Mouse (Mus musculus): ENCODE measurements around the gene Enpp6. TPM values are rescaled to one million over a fixed set of nuclear protein-coding genes. Genes with fewer than 3 reads are reported as not detected.

Gene Enpp6
- 10 to 100 TPM in 1 of 4 experiments, 1 to 10 TPM in 3; 5.7 to 10.9 (median 6.6) TPM for total RNA-seq (2022)

GRCm38 (mm10) chr8:46986386-46987140, at the start of gene Enpp6:
TSS of gene Enpp6 (plus strand) at chr8:46986887.
- DNase-seq (ENCODE audit: low spot score in 2 of 2) = no peak

GRCm38 (mm10) chr8:46938218-46938617, 48.5 kb upstream of the Enpp6 start:
- no peak for DNase-seq (ENCODE audit: low spot score in 2 of 2)

- DNase-seq (ENCODE audit: low spot score in 2 of 2) = no peak
Observed at GRCm38 (mm10) chr8:46941295-46941694, 45.4 kb upstream of the Enpp6 start.

GRCm38 (mm10) chr8:46941731-46942650, 44.7 kb upstream of the Enpp6 start:
- no peak for DNase-seq (ENCODE audit: low spot score in 2 of 2)

GRCm38 (mm10) chr8:46942651-46943024, 44.0 kb upstream of the Enpp6 start:
- no peak for DNase-seq (ENCODE audit: low spot score in 2 of 2)

GRCm38 (mm10) chr8:46943337-46943736, 43.4 kb upstream of the Enpp6 start:
- no peak for DNase-seq (ENCODE audit: low spot score in 2 of 2)

GRCm38 (mm10) chr8:46946181-46946580, 40.5 kb upstream of the Enpp6 start:
- DNase-seq (ENCODE audit: low spot score in 2 of 2) = no peak

- no peak for DNase-seq (ENCODE audit: low spot score in 2 of 2)
Observed at GRCm38 (mm10) chr8:46948091-46948757, 38.5 kb upstream of the Enpp6 start.

- DNase-seq (ENCODE audit: low spot score in 2 of 2) = peak; percentile 25 to 78
Observed at GRCm38 (mm10) chr8:46953472-46953871, 33.2 kb upstream of the Enpp6 start.

- no peak for DNase-seq (ENCODE audit: low spot score in 2 of 2)
Observed at GRCm38 (mm10) chr8:46962630-46963427, 23.9 kb upstream of the Enpp6 start.

GRCm38 (mm10) chr8:46963619-46964145, 23.0 kb upstream of the Enpp6 start:
- no peak for DNase-seq (ENCODE audit: low spot score in 2 of 2)

GRCm38 (mm10) chr8:46965812-46966211, 20.9 kb upstream of the Enpp6 start:
- no peak for DNase-seq (ENCODE audit: low spot score in 2 of 2)

- DNase-seq (ENCODE audit: low spot score in 2 of 2) = no peak
Observed at GRCm38 (mm10) chr8:46968721-46969120, 18.0 kb upstream of the Enpp6 start.

- DNase-seq (ENCODE audit: low spot score in 2 of 2) = no peak
Observed at GRCm38 (mm10) chr8:46969386-46969785, 17.3 kb upstream of the Enpp6 start.

- DNase-seq (ENCODE audit: low spot score in 2 of 2) = no peak
Observed at GRCm38 (mm10) chr8:46977376-46977775, 9.3 kb upstream of the Enpp6 start.

GRCm38 (mm10) chr8:46982166-46982565, 4.5 kb upstream of the Enpp6 start:
- no peak for DNase-seq (ENCODE audit: low spot score in 2 of 2)

GRCm38 (mm10) chr8:46982770-46983169, 3.9 kb upstream of the Enpp6 start:
- DNase-seq (ENCODE audit: low spot score in 2 of 2) = no peak

- DNase-seq (ENCODE audit: low spot score in 2 of 2) = no peak
Observed at GRCm38 (mm10) chr8:46984647-46985046, 2.0 kb upstream of the Enpp6 start.

GRCm38 (mm10) chr8:46988366-46988765, 1.7 kb downstream of the Enpp6 start:
- no peak for DNase-seq (ENCODE audit: low spot score in 2 of 2)

GRCm38 (mm10) chr8:46991081-46991480, 4.4 kb downstream of the Enpp6 start:
- DNase-seq (ENCODE audit: low spot score in 2 of 2) = no peak

GRCm38 (mm10) chr8:46992579-46992978, 5.9 kb downstream of the Enpp6 start:
- DNase-seq (ENCODE audit: low spot score in 2 of 2) = no peak

All from layer of hippocampus, adult 8-10 months (tissue).